Mouse (Mus musculus): ENCODE data around the gene Cxcl5.

Gene Cxcl5

DNA sequence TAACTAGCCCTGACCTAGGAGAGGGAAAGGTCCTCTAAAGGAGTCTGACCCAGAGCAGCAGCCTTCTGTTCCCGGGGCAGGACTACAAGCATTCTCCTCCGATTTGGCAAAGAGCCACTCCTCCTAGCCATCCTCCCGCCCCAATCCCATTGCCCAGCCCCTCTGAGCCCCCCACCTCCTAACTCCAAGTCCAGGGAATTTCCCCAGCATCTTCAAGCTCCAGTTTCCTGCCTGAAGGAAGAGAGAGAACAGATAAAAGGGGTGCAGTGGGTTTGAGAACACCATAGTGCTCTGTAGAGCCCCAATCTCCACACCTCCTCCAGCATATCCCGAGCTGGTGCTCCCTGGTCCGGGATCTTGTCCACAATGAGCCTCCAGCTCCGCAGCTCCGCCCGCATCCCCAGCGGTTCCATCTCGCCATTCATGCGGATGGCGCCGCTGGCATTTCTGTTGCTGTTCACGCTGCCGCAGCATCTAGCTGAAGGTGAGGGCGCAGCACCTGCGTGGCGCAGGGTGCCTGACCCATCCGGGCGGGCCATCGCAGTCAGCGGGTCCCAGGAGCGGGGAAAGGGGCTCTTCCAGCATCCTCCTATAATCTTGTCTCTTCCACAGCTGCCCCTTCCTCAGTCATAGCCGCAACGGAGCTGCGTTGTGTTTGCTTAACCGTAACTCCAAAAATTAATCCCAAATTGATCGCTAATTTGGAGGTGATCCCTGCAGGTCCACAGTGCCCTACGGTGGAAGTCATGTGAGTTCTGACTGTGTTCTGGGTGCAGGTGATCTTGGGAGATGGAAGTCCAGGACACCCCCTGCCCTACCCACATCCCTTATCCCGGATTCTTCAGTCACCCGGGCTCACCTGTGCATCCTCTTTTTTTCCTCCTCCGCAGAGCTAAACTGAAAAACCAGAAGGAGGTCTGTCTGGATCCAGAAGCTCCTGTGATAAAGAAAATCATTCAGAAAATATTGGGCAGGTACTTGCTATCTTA, at the start of gene Cxcl5:
Cxcl5 (plus strand) TSS at position 284 of the 989 bp plus-strand sequence.
- DNase-seq (ENCODE audit: low spot score): peak; percentile 43

DNA sequence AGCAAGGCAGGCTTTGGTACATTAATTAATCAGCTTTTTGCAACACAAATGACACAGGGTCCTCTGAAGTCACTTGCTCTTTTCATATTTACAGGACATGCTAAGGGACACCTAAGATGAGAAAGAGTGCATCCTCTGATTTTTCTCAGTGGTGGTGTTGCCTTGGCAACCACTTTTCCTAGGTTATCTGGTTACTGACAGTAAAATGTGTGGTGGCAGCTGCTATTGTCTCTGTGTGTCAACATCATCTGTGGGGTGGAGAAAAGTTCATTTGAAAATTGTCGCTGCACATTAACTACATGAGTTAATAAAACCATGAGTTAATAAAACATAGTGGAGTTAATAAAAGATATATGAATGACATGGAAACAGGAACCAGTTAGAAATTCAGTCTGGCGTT, 47.8 kb upstream of the Cxcl5 start:
- DNase-seq (ENCODE audit: low spot score): no peak

DNA sequence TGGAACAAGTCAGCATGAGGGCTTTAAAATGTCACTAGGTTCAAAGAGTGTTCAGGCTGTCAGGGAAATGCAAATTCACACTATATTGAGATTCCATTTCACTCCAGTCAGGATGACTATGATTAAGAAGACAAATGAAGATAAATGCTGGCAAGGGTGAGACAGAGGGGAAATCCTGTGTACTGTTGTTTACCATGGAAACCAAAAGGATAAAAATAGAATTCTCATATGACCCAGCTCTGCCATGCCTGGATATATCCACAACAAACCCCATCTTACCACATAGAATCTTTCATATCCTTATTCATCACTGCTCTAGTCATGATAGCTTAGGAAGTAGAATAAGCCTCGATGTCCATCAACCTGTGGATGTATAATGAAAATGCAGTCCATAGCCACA, 41.2 kb upstream of the Cxcl5 start:
- DNase-seq (ENCODE audit: low spot score): no peak

GRCm38 (mm10) chr5:90722656-90723055, 36.5 kb upstream of the Cxcl5 start:
- DNase-seq (ENCODE audit: low spot score): no peak

GRCm38 (mm10) chr5:90728254-90728653, 30.9 kb upstream of the Cxcl5 start:
- DNase-seq (ENCODE audit: low spot score): no peak

GRCm38 (mm10) chr5:90731480-90731879, 27.7 kb upstream of the Cxcl5 start:
- DNase-seq (ENCODE audit: low spot score): no peak

DNA sequence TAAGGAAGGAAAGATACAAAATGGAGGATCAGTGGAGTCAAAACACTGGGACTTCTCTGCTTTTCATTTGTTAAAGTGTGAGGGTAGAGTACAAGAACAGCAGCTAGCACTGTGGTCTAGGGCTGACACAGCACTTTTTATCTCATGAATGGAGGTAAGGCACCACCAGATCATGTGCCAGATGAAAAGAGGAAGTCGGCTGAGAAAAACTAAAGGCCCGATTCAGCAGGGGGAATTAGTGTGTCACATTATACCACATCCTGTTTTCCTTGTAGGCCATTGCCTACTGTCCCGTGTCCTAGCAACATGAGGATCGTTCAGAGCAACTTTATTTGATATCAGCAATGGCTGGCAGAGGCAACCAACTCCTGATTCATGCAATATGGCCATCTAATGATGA, 17.1 kb upstream of the Cxcl5 start:
- no peak for DNase-seq (ENCODE audit: low spot score)

DNA sequence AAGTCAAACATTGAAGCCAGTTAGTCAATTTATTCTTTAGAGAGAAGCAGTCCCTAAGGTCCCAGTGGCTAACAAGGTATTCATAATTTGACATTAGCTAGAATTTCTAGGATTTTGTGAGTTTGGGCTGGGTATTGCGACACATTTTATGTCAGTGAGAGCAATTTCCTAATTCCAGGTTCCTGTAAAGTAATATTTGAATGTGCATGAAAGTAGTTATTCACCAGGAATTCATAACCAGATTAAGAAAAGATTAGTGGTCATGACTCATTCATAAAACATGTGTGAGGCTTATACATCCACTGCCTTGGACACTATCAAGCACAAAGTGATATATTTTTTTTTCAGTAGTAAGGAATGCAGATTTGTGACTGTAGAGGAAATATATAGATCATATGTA, 5.2 kb upstream of the Cxcl5 start:
- no peak for DNase-seq (ENCODE audit: low spot score)

- DNase-seq (ENCODE audit: low spot score): no peak
Observed at GRCm38 (mm10) chr5:90758020-90758605, 1.0 kb upstream of the Cxcl5 start.

GRCm38 (mm10) chr5:90760303-90760702, 1.1 kb downstream of the Cxcl5 start:
- DNase-seq (ENCODE audit: low spot score): no peak

- no peak for DNase-seq (ENCODE audit: low spot score)
Observed at GRCm38 (mm10) chr5:90760844-90761243, 1.7 kb downstream of the Cxcl5 start.

DNA sequence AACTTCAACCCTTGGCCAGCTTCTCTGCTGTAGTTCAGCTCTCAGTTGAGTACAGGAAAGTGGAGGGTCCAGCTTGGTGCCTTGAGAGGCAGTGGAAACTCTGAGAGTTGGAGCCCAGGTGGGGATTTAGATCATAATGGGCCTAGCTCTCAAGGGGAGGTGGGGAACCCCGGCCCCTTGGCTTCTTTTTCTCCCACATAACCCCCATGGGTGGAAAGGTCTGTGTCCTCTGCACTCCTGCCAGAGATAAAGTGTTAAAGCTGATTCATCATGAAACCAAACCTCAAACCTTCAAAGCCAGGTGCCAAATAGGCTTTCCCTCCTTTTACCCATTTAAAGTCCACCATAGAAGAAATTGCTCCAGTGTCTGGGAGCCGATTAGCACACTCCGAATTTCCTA, 2.7 kb downstream of the Cxcl5 start:
- no peak for DNase-seq (ENCODE audit: low spot score)

- no peak for DNase-seq (ENCODE audit: low spot score)
Observed at GRCm38 (mm10) chr5:90763912-90764665, 4.9 kb downstream of the Cxcl5 start.

DNA sequence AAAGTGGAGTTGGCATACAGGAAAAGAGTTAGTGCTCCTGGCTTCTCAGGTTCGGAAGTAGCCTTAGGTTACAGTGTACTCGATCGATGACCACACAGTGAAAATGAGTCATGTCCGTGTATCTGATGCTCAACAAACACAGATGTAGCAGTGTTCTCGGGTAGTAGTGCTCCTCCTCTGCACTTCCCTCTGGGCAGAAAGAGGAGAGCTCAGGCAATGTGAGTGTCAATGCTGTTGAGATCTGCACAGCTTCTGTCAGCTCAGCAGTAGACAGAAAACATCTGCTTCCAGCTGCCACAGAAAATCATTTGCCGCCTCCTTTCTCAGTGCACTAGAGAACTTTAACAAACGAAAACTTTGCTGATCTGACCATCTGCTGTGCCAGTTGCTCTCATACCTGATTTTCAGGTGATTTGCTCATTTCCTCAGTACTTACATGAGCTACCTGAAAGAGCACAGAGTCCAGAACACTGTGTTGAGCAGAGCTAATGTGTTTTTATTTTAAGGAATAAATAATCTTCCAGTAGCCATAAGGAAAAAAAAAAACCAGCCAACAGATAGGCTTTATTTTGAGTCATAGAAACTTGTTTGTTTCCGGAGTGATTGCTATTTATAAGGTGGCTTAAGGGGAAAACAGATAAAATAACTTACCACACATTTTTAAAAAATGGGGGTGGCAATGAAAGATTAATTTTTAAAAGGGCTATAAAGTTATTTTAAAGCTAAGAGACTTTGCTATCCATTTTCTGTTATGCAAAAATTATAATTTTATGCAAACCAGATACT, 6.9 kb downstream of the Cxcl5 start:
- no peak for DNase-seq (ENCODE audit: low spot score)

DNA sequence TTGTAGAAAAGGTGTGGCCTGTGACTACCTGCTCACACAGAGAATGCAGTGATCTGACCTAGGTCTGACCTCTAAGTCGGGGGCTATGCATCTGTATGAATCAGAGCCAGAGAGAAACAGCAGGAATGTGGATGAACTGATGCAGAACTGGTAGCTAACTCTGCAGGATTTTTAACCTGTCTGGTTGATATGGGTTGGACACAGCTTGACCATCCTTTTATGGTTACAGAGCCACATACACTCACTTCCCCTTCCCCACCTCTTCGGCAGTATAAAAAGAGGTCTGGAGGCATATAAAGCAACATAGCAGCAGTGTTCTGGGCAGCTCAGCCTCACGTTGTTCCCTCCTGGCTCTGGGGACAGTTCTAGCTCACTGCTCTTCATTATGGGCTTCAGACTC, 9.1 kb downstream of the Cxcl5 start, which contains the start of gene Ppbp:
Ppbp (plus strand) TSS at position 301 of the 400 bp plus-strand sequence.
- DNase-seq (ENCODE audit: low spot score): no peak

GRCm38 (mm10) chr5:90771369-90771768, 12.2 kb downstream of the Cxcl5 start:
- no peak for DNase-seq (ENCODE audit: low spot score)

GRCm38 (mm10) chr5:90771880-90772653, 12.9 kb downstream of the Cxcl5 start, which contains the start of gene Pf4:
TSS of gene Pf4 (plus strand) at chr5:90772435.
- no peak for DNase-seq (ENCODE audit: low spot score)

DNA sequence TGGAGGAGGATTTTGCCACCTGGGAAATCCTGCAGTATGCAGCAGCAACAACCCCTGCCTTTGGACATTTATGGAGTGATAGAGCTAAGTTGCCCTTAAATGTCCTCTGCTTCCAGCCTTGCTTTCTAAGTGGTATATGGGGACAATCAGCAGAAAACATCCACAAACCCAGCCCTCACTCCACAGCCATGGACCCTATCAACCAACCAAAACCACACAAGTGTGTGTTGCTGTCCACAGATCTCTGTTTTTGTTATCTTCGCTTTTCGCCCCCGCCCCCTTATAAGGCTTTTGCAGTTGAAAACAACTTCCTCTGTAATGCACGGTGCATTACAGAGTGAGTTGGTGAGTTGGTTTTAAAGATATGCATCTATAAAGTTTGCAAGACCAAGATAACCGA, 16.4 kb downstream of the Cxcl5 start:
- DNase-seq (ENCODE audit: low spot score): no peak

DNA sequence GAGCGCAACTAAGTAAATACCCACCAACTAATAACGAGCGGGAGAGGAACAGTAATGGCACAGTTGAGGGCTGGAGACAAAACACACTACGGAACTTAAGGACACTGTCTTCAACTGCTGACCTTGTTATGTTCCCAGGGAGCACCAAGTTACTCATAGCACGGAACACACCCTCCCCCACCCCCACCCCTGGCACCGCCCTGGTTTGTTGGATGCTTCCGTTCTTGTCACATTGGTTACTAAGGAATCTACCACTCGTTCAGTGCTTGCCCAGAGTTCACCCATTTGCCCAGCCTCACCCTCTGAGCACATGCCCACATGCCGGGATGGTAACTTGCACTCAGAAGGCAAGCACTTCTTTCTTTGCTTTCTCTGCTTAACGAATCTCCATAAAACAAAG, 18.5 kb downstream of the Cxcl5 start:
- DNase-seq (ENCODE audit: low spot score): no peak

GRCm38 (mm10) chr5:90778856-90779255, 19.7 kb downstream of the Cxcl5 start:
- no peak for DNase-seq (ENCODE audit: low spot score)

GRCm38 (mm10) chr5:90783697-90784096, 24.5 kb downstream of the Cxcl5 start:
- no peak for DNase-seq (ENCODE audit: low spot score)

Measured in testis, postnatal 10 days (tissue).